Mouse (Mus musculus) forebrain, embryonic 10.5 days (tissue): ENCODE measurements around the gene Adgrb3. TPM values are rescaled to one million over a fixed set of nuclear protein-coding genes. Genes with fewer than 3 reads are reported as not detected.

Experiments used
- DNase-seq: peaks from one replicate; pipeline ENCODE4 v3.0.0-alpha.2; 2017; ENCODE audit warnings: low spot score; ENCODE audit errors: extremely low spot score
- H3K27ac ChIP-seq: fragments of 300-500 bp; sonication (generic); 2 replicates; pipeline ENCODE4 v1.5.1; 2016; ENCODE audit warnings: mild to moderate bottlenecking
- H3K27me3 ChIP-seq: fragments of 300-500 bp; sonication (generic); 2 replicates; pipeline ENCODE4 v1.6.1; 2016; ENCODE audit warnings: mild to moderate bottlenecking; ENCODE audit not compliant: poor library complexity, severe bottlenecking
- H3K36me3 ChIP-seq: fragments of 300-500 bp; sonication (generic); replicated peaks from 2 replicates; pipeline ENCODE4 v1.6.1; 2016; ENCODE audit warnings: mild to moderate bottlenecking, moderate library complexity
- H3K4me1 ChIP-seq: fragments of 300-500 bp; sonication (generic); 2 replicates; pipeline ENCODE4 v1.6.1; 2016
- H3K4me3 ChIP-seq: fragments of 300-500 bp; sonication (generic); 2 replicates; pipeline ENCODE4 v1.5.1; 2016; ENCODE audit warnings: mild to moderate bottlenecking, moderate library complexity
- H3K9me3 ChIP-seq: fragments of 300-500 bp; sonication (generic); 2 replicates; pipeline ENCODE4 v1.6.1; 2016; ENCODE audit warnings: mild to moderate bottlenecking, moderate library complexity
- WGBS: fragments of 180-500 bp; shearing (Covaris S2); methylation state at CpG from one replicate; pipeline ENCODE4 v1.1.7; 2016; 5-methylcytosine and 5-hydroxymethylcytosine counted together
- polyA plus RNA-seq: library from polyadenylated mRNA; unstranded; fragments of >200 nt; fragmentation: Nextera tagmentation; extraction: Ambion mirVana; gene quantifications from 2 replicates; pipeline ENCODE4 v1.2.1, GENCODE M21; 2016

The Adgrb3 gene
- polyA plus RNA-seq, 1 experiment from 2014 or later = 3.4 TPM

GRCm38 (mm10) chr1:25312344-25312743, 517.2 kb downstream of the Adgrb3 start:
- no peaks in the 10 kb centered on the region for H3K27me3 ChIP-seq
- H3K9me3 ChIP-seq = no peaks in the 10 kb centered on the region
- H3K4me3 ChIP-seq = no peak overlapping the region
- H3K36me3 ChIP-seq = no peaks in the 10 kb centered on the region
- no peak for DNase-seq
- no peak overlapping the region for H3K27ac ChIP-seq
- peaks cover 10% of the 10 kb centered on the region for H3K4me1 ChIP-seq
- WGBS = 75% methylated on average over 2 of the region's 2 CpGs

GRCm38 (mm10) chr1:25310066-25310465, 519.4 kb downstream of the Adgrb3 start:
- Histone ChIP-seq H3K9me3 (no peaks in the 10 kb centered on the region), H3K27me3 (no peaks in the 10 kb centered on the region), H3K27ac (no peak overlapping the region), H3K4me3 (no peak overlapping the region), H3K4me1 (peaks cover 10% of the 10 kb centered on the region), H3K36me3 (no peaks in the 10 kb centered on the region)
- DNase-seq = no peak
- WGBS = 10% methylated on average over 2 of the region's 2 CpGs

GRCm38 (mm10) chr1:25281471-25281870, 548.0 kb downstream of the Adgrb3 start:
- Histone ChIP-seq H3K27me3 (no peaks in the 10 kb centered on the region), H3K36me3 (no peaks in the 10 kb centered on the region), H3K9me3 (no peaks in the 10 kb centered on the region), H3K27ac (no peak overlapping the region), H3K4me3 (no peak overlapping the region), H3K4me1 (no peaks in the 10 kb centered on the region)
- WGBS = 90% methylated on average over 8 of the region's 8 CpGs
- DNase-seq = no peak

- no peak overlapping the region for H3K4me3 ChIP-seq
- H3K27ac ChIP-seq = no peak overlapping the region
- H3K27me3 ChIP-seq = no peaks in the 10 kb centered on the region
- no peak for DNase-seq
- H3K36me3 ChIP-seq = no peaks in the 10 kb centered on the region
- no peaks in the 10 kb centered on the region for H3K4me1 ChIP-seq
- no peaks in the 10 kb centered on the region for H3K9me3 ChIP-seq
Observed at GRCm38 (mm10) chr1:25250562-25250961, 578.9 kb downstream of the Adgrb3 start.

- Histone ChIP-seq H3K4me1 (no peaks in the 10 kb centered on the region), H3K27me3 (no peaks in the 10 kb centered on the region), H3K27ac (no peak overlapping the region), H3K4me3 (no peak overlapping the region), H3K9me3 (no peaks in the 10 kb centered on the region), H3K36me3 (no peaks in the 10 kb centered on the region)
- 80% methylated on average over 6 of the region's 6 CpGs for WGBS
- DNase-seq = no peak
Observed at GRCm38 (mm10) chr1:25242436-25242835, 587.1 kb downstream of the Adgrb3 start.

- Histone ChIP-seq H3K4me1 (peaks cover 15% of the 10 kb centered on the region), H3K36me3 (no peaks in the 10 kb centered on the region), H3K9me3 (no peaks in the 10 kb centered on the region), H3K27me3 (peaks cover 7% of the 10 kb centered on the region; the same call in 1 of the 2 replicates), H3K4me3 (peak overlapping the region; percentile 47), H3K27ac (no peak overlapping the region)
- 20% methylated on average over 7 of the region's 7 CpGs for WGBS
- DNase-seq = no peak
Observed at GRCm38 (mm10) chr1:25229245-25229750, 600.2 kb downstream of the Adgrb3 start.

- H3K4me1 ChIP-seq = peaks cover 15% of the 10 kb centered on the region
- no peaks in the 10 kb centered on the region for H3K9me3 ChIP-seq
- H3K27me3 ChIP-seq = peaks cover 7% of the 10 kb centered on the region; the same call in 1 of the 2 replicates
- H3K4me3 ChIP-seq = peak overlapping the region; percentile 47
- H3K27ac ChIP-seq = no peak overlapping the region
- DNase-seq = peak; percentile 75
- WGBS = 4% methylated on average over 37 of the region's 37 CpGs
- H3K36me3 ChIP-seq = no peaks in the 10 kb centered on the region
Observed at GRCm38 (mm10) chr1:25228381-25229244, 600.9 kb downstream of the Adgrb3 start.

- H3K27me3 ChIP-seq = peaks cover 7% of the 10 kb centered on the region; the same call in 1 of the 2 replicates
- WGBS = 44% methylated on average over 3 of the region's 3 CpGs
- no peaks in the 10 kb centered on the region for H3K36me3 ChIP-seq
- H3K4me1 ChIP-seq = peaks cover 15% of the 10 kb centered on the region
- H3K4me3 ChIP-seq = peak overlapping the region; percentile 47
- no peak overlapping the region for H3K27ac ChIP-seq
- H3K9me3 ChIP-seq = no peaks in the 10 kb centered on the region
- DNase-seq = no peak
Observed at GRCm38 (mm10) chr1:25227880-25228279, 601.6 kb downstream of the Adgrb3 start.

- no peak overlapping the region for H3K4me3 ChIP-seq
- DNase-seq = no peak
- WGBS = 41% methylated on average over 5 of the region's 5 CpGs
- H3K9me3 ChIP-seq = no peaks in the 10 kb centered on the region
- no peaks in the 10 kb centered on the region for H3K27me3 ChIP-seq
- H3K36me3 ChIP-seq = no peaks in the 10 kb centered on the region
- H3K27ac ChIP-seq = no peak overlapping the region
- peaks cover 6% of the 10 kb centered on the region; the same call in 1 of the 2 replicates for H3K4me1 ChIP-seq
Observed at GRCm38 (mm10) chr1:25204636-25205035, 624.9 kb downstream of the Adgrb3 start.

GRCm38 (mm10) chr1:25199392-25199791, 630.1 kb downstream of the Adgrb3 start:
- Histone ChIP-seq H3K4me1 (0 out of 2 replicates have a peak, but pooled peaks cover under 1% of the 10 kb centered on the region), H3K4me3 (no peak overlapping the region), H3K9me3 (no peaks in the 10 kb centered on the region), H3K27ac (no peak overlapping the region), H3K36me3 (no peaks in the 10 kb centered on the region), H3K27me3 (no peaks in the 10 kb centered on the region)
- DNase-seq = no peak

- Histone ChIP-seq H3K9me3 (no peaks in the 10 kb centered on the region), H3K4me3 (no peak overlapping the region), H3K36me3 (no peaks in the 10 kb centered on the region), H3K27me3 (no peaks in the 10 kb centered on the region), H3K27ac (no peak overlapping the region), H3K4me1 (peaks cover 9% of the 10 kb centered on the region)
- WGBS = 72% methylated on average over 11 of the region's 11 CpGs
- no peak for DNase-seq
Observed at GRCm38 (mm10) chr1:25191986-25192385, 637.5 kb downstream of the Adgrb3 start.

- Histone ChIP-seq H3K4me3 (no peak overlapping the region), H3K4me1 (peaks cover 9% of the 10 kb centered on the region), H3K9me3 (no peaks in the 10 kb centered on the region), H3K27ac (0 out of 2 replicates have a peak overlapping the region, but pooled peaks have one; percentile 5), H3K36me3 (no peaks in the 10 kb centered on the region), H3K27me3 (no peaks in the 10 kb centered on the region)
- no peak for DNase-seq
- WGBS = 69% methylated on average over 9 of the region's 9 CpGs
Observed at GRCm38 (mm10) chr1:25189261-25189660, 640.2 kb downstream of the Adgrb3 start.

GRCm38 (mm10) chr1:25185909-25186308, 643.6 kb downstream of the Adgrb3 start:
- DNase-seq = no peak
- Histone ChIP-seq H3K9me3 (0 out of 2 replicates have a peak, but pooled peaks cover 3% of the 10 kb centered on the region), H3K4me1 (peaks cover 11% of the 10 kb centered on the region), H3K27me3 (no peaks in the 10 kb centered on the region), H3K4me3 (no peak overlapping the region), H3K27ac (no peak overlapping the region), H3K36me3 (no peaks in the 10 kb centered on the region)
- WGBS = 92% methylated on average over 2 of the region's 2 CpGs
